Mouse (Mus musculus): ENCODE data around the gene Atp5g2. TPM values are rescaled to one million over a fixed set of nuclear protein-coding genes. Genes with fewer than 3 reads are reported as not detected.

Atp5g2 gene
- polyA plus RNA-seq (2015; fragmentation: Nextera tagmentation; extraction: Ambion mirVana), result 49.2 and 53.0 TPM in 2 replicates

DNA sequence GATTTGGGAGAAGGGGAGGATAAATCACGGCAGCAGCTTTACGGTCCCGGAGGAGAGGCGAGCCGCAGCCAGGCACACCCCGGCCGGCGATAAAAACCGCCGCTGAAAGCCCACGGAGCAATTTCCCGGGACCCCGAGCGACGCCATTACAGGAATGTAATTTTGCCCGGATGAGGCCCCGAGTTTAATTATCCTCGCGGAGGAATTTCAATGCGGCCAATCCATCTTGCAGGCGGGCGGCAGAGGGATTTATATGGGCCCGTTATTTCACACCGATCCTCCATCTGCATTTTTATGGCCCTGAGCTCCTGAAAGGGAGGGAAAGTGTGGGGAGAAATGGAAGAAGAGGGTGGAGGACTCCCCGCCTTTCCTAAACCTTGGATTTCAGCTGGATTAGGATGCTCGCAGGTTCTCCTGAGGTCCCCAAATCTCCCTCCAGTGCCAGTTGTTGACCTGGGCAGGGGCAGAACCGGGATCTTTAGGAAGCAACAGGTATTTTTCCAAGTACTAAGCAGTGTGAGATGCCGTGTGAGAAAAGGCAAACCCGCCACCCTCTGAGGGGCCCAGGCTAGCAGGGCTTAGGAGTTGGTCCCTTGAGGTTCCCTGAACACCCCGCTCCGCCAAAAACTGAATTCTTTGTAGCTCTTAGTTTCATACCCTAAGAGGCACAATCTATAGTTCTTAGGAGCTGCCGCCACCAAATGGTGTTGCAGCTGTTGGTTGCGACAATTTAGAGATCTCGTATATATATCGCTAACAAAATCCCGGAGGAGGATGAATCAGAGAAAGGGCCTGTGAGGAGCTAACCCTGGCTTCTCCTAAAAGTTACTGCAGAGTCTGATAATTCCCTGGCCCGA is at the start of gene Atp5g2:
Gene Atp5g2 (minus strand): TSS at position 138 of the 857 bp plus-strand sequence.
- TF ChIP-seq EP300 (IDR thresholded peaks at IDR 0.05; ENCODE audit: low read depth), result no peak
- TF ChIP-seq CTCF (IDR thresholded peaks at IDR 0.05; ENCODE audit: low read depth), result no peak
- Histone ChIP-seq H3K27me3 (ENCODE audit: insufficient read depth, low read length) (peaks cover 15% of the 10 kb centered on the region; the same call in 1 of the 2 replicates), H3K4me1 (ENCODE audit: insufficient read depth) (peaks cover 21% of the 10 kb centered on the region), H3K4me2 (ENCODE audit: low read depth, low read length) (peak within 1 kb of the TSS; percentile 85), H3K9me3 (ENCODE audit: low read length) (no peaks in the 10 kb centered on the region), H3K9ac (replicated peaks) (peak within 1 kb of the TSS; percentile 69), H3K36me3 (replicated peaks; ENCODE audit: insufficient read depth, low read length) (peaks cover 9% of the 10 kb centered on the region), H3K27ac (ENCODE audit: low read depth) (peak within 1 kb of the TSS; percentile 93), H3K4me3 (ENCODE audit: low read depth, low read length) (peak within 1 kb of the TSS; percentile 87)
- DNase-seq (peak; percentile 21), ATAC-seq (no peak)
- 11% methylated on average over 37 of the region's 37 CpGs for WGBS (ENCODE audit: insufficient replicate concordance)

DNA sequence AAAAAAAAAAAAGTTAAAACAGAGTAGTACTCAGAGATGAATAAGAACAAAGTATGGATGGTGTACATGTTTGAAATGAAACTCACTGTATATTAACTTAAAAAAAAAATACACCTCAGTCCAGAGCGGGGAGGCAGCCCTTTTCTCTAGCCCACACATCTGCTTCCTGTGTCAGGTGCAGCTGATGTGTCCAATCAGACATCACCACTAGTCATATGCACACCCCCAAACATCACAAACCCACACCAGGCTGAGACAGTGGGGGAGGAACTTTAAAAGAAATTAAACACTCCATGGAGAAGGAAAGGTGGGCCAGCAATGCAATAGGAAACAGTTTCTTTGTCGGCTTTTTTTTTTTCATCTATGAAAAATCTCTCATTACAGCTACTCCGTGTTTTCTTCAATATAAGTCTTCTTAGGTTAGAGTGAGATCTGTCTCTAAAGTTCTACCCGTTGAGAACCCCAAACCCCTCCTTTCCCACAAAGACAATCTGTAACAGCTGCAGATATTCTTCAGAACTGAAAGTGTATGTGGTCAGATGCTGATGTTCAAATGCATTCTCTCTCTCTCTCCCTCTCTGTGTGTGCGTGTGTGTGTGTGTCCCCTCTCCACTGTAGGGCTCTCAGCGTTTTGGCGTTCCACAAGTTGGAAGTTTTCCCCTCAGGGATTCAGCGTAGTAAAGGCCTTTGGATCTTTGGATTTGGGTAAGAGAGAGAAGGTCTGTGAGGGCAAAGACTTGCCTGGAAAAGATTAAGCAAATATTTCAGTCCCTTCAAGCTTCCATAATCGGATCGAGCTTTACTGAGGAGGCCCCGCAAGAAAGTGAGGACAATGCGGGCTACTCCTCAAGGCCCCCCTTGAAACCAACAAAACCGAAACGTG is 49.1 kb upstream of the Atp5g2 start:
- Histone ChIP-seq H3K4me3 (ENCODE audit: low read depth, low read length) (peak overlapping the region; percentile 74), H3K4me1 (ENCODE audit: insufficient read depth) (peaks cover 13% of the 10 kb centered on the region), H3K27me3 (ENCODE audit: insufficient read depth, low read length) (no peaks in the 10 kb centered on the region), H3K4me2 (ENCODE audit: low read depth, low read length) (peak overlapping the region; percentile 79), H3K27ac (ENCODE audit: low read depth) (peak overlapping the region; percentile 59), H3K36me3 (replicated peaks; ENCODE audit: insufficient read depth, low read length) (peaks cover 20% of the 10 kb centered on the region), H3K9ac (replicated peaks) (peak overlapping the region; percentile 77), H3K9me3 (ENCODE audit: low read length) (no peaks in the 10 kb centered on the region)
- ATAC-seq, result peak; percentile 18
- no peak for DNase-seq
- 13% methylated on average over 14 of the region's 14 CpGs for WGBS (ENCODE audit: insufficient replicate concordance)
- no peak for TF ChIP-seq CTCF (IDR thresholded peaks at IDR 0.05; ENCODE audit: low read depth)
- no peak for TF ChIP-seq EP300 (IDR thresholded peaks at IDR 0.05; ENCODE audit: low read depth)

- no peak overlapping the region for H3K9ac ChIP-seq (replicated peaks)
- no peaks in the 10 kb centered on the region for H3K9me3 ChIP-seq (ENCODE audit: low read length)
- ATAC-seq (no peak), DNase-seq (no peak)
- peaks cover 51% of the 10 kb centered on the region for H3K36me3 ChIP-seq (replicated peaks; ENCODE audit: insufficient read depth, low read length)
- TF ChIP-seq CTCF (IDR thresholded peaks at IDR 0.05; ENCODE audit: low read depth) (no peak), EP300 (IDR thresholded peaks at IDR 0.05; ENCODE audit: low read depth) (no peak)
- H3K4me1 ChIP-seq (ENCODE audit: insufficient read depth), result peaks cover 7% of the 10 kb centered on the region; the same call in 1 of the 2 replicates
- H3K4me3 ChIP-seq (ENCODE audit: low read depth, low read length), result no peak overlapping the region
- 75% methylated on average over 12 of the region's 12 CpGs for WGBS (ENCODE audit: insufficient replicate concordance)
- no peak overlapping the region for H3K27ac ChIP-seq (ENCODE audit: low read depth)
- H3K4me2 ChIP-seq (ENCODE audit: low read depth, low read length), result no peak overlapping the region
- no peaks in the 10 kb centered on the region for H3K27me3 ChIP-seq (ENCODE audit: insufficient read depth, low read length)
Observed at GRCm38 (mm10) chr15:102716132-102716531, 44.0 kb upstream of the Atp5g2 start.

DNA sequence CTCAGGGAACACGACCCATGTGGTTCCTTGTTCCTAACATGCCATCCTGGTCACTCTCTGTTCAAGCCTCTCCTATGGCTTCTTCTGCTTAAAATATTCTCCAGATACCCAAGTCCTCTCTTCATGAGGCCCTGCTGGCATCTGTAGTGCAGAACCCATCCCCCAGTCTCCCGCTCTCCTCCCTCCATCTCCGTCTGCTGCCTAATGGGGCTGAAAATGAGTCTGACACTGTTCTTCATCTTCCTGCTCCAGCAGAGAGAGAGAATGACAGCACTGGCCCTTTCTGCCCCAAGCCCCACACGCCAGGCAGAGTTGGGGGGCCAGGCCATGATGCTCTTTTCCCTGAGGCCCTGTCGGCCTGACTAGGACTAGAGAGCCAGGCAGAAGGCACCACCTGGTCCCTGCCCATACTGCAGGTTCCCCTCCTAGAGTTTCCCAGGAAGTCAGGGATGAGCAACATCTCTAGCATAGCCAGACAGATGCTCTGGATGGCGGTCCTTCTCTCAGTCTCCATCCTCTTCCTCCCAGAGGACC is 35.7 kb upstream of the Atp5g2 start:
- Histone ChIP-seq H3K4me2 (ENCODE audit: low read depth, low read length) (no peak overlapping the region), H3K4me3 (ENCODE audit: low read depth, low read length) (no peak overlapping the region)

GRCm38 (mm10) chr15:102705923-102706503 is 33.9 kb upstream of the Atp5g2 start:
- TF ChIP-seq CTCF (IDR thresholded peaks at IDR 0.05; ENCODE audit: low read depth) (no peak), EP300 (IDR thresholded peaks at IDR 0.05; ENCODE audit: low read depth) (no peak)
- Histone ChIP-seq H3K27me3 (ENCODE audit: insufficient read depth, low read length) (no peaks in the 10 kb centered on the region), H3K36me3 (replicated peaks; ENCODE audit: insufficient read depth, low read length) (peaks cover 23% of the 10 kb centered on the region), H3K4me3 (ENCODE audit: low read depth, low read length) (no peak overlapping the region), H3K27ac (ENCODE audit: low read depth) (no peak overlapping the region), H3K4me2 (ENCODE audit: low read depth, low read length) (no peak overlapping the region), H3K9me3 (ENCODE audit: low read length) (no peaks in the 10 kb centered on the region), H3K9ac (replicated peaks) (no peak overlapping the region), H3K4me1 (ENCODE audit: insufficient read depth) (no peaks in the 10 kb centered on the region)
- DNase-seq (no peak), ATAC-seq (no peak)
- 73% methylated on average over 7 of the region's 7 CpGs for WGBS (ENCODE audit: insufficient replicate concordance)

More for the DNA sequence above, 35.7 kb upstream of the Atp5g2 start:
- Histone ChIP-seq H3K36me3 (replicated peaks; ENCODE audit: insufficient read depth, low read length) (peaks cover 37% of the 10 kb centered on the region), H3K9me3 (ENCODE audit: low read length) (no peaks in the 10 kb centered on the region), H3K4me1 (ENCODE audit: insufficient read depth) (no peaks in the 10 kb centered on the region), H3K27me3 (ENCODE audit: insufficient read depth, low read length) (no peaks in the 10 kb centered on the region), H3K9ac (replicated peaks) (no peak overlapping the region), H3K27ac (ENCODE audit: low read depth) (no peak overlapping the region)
- WGBS (ENCODE audit: insufficient replicate concordance), result 77% methylated on average over 6 of the region's 6 CpGs
- ATAC-seq (no peak), DNase-seq (no peak)
- TF ChIP-seq EP300 (IDR thresholded peaks at IDR 0.05; ENCODE audit: low read depth), result no peak
- no peak for TF ChIP-seq CTCF (IDR thresholded peaks at IDR 0.05; ENCODE audit: low read depth)
